Mouse (Mus musculus): ENCODE results near the gene Plekha6. TPM values are rescaled to one million over a fixed set of nuclear protein-coding genes. Genes with fewer than 3 reads are reported as not detected.
"Not testable (repeated sequence)": the region's sequence is repeated elsewhere in the genome, so short reads cannot be mapped to it uniquely, and the experiment has no call there.

The Plekha6 gene
- polyA plus RNA-seq, 1 experiment from 2014 or later = 12.5 TPM

GRCm38 (mm10) chr1:133328896-133329637, 165.1 kb downstream of the Plekha6 start:
- H3K27me3 ChIP-seq (ENCODE audit: low read depth, poor library complexity, severe bottlenecking) = peaks cover 71% of the 10 kb centered on the region
- peaks cover 34% of the 10 kb centered on the region for H3K4me1 ChIP-seq
- 8% methylated on average over 34 of the region's 34 CpGs for WGBS
- H3K27ac ChIP-seq (replicated peaks) = peak overlapping the region; percentile 73
- H3K4me3 ChIP-seq = peak overlapping the region; percentile 52
- H3K9me3 ChIP-seq (replicated peaks) = no peaks in the 10 kb centered on the region; the same call in 1 of the 2 replicates
- peak; percentile 35 for DNase-seq (ENCODE audit: low spot score)
- H3K36me3 ChIP-seq = no peaks in the 10 kb centered on the region

GRCm38 (mm10) chr1:133329638-133329964, 165.6 kb downstream of the Plekha6 start:
- no peak for DNase-seq (ENCODE audit: low spot score)
- no peaks in the 10 kb centered on the region for H3K36me3 ChIP-seq
- peak overlapping the region; percentile 52 for H3K4me3 ChIP-seq
- peak overlapping the region; percentile 73 for H3K27ac ChIP-seq (replicated peaks)
- peaks cover 34% of the 10 kb centered on the region for H3K4me1 ChIP-seq
- H3K27me3 ChIP-seq (ENCODE audit: low read depth, poor library complexity, severe bottlenecking) = peaks cover 69% of the 10 kb centered on the region
- H3K9me3 ChIP-seq (replicated peaks) = no peaks in the 10 kb centered on the region; the same call in 1 of the 2 replicates
- 21% methylated on average over 7 of the region's 7 CpGs for WGBS

DNA sequence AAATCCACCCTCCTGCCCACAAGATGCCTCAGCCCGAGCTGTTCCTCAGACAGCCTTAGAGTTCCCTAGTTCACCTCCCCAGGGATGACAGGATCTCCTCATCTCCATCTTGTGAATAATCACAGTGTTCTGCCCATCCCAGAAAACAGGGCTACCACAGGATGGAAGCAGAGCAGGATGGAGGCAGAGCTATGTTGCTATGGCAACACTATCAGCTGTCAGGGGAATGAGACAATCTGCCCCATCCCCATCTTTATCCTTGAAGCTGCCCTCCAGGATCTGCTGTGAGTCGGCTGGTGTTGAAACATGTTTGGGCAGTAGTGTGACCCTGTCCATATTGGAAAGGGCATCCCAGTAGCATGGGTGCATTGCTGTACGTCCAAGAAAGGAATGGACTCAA, 167.1 kb downstream of the Plekha6 start:
- 46% methylated on average over 3 of the region's 3 CpGs for WGBS
- H3K27ac ChIP-seq (replicated peaks) = peak overlapping the region; percentile 23; the same call in 1 of the 2 replicates

GRCm38 (mm10) chr1:133332656-133333430, 168.8 kb downstream of the Plekha6 start:
- H3K27me3 ChIP-seq (ENCODE audit: low read depth, poor library complexity, severe bottlenecking) = peaks cover 52% of the 10 kb centered on the region

More for the DNA sequence above, 167.1 kb downstream of the Plekha6 start:
- Histone ChIP-seq H3K27me3 (ENCODE audit: low read depth, poor library complexity, severe bottlenecking) (peaks cover 64% of the 10 kb centered on the region), H3K4me3 (no peak overlapping the region), H3K4me1 (peaks cover 34% of the 10 kb centered on the region), H3K36me3 (no peaks in the 10 kb centered on the region), H3K9me3 (replicated peaks) (no peaks in the 10 kb centered on the region; the same call in 1 of the 2 replicates)
- DNase-seq (ENCODE audit: low spot score) = no peak

GRCm38 (mm10) chr1:133333937-133334336, 169.9 kb downstream of the Plekha6 start:
- H3K27ac ChIP-seq (replicated peaks) = no peak overlapping the region
- H3K27me3 ChIP-seq (ENCODE audit: low read depth, poor library complexity, severe bottlenecking) = peaks cover 41% of the 10 kb centered on the region
- H3K36me3 ChIP-seq = no peaks in the 10 kb centered on the region
- no peak for DNase-seq (ENCODE audit: low spot score)
- no peak overlapping the region for H3K4me3 ChIP-seq
- H3K9me3 ChIP-seq (replicated peaks) = no peaks in the 10 kb centered on the region; the same call in 1 of the 2 replicates
- H3K4me1 ChIP-seq = peaks cover 24% of the 10 kb centered on the region
- 65% methylated on average over 6 of the region's 6 CpGs for WGBS

More at GRCm38 (mm10) chr1:133332656-133333430, 168.8 kb downstream of the Plekha6 start:
- peaks cover 34% of the 10 kb centered on the region for H3K4me1 ChIP-seq
- no peak for DNase-seq (ENCODE audit: low spot score)
- 86% methylated on average over 11 of the region's 11 CpGs for WGBS
- no peaks in the 10 kb centered on the region; the same call in 1 of the 2 replicates for H3K9me3 ChIP-seq (replicated peaks)
- no peak overlapping the region for H3K4me3 ChIP-seq
- H3K36me3 ChIP-seq = no peaks in the 10 kb centered on the region
- H3K27ac ChIP-seq (replicated peaks) = no peak overlapping the region

- not testable (repeated sequence) for H3K27me3 ChIP-seq (ENCODE audit: low read depth, poor library complexity, severe bottlenecking); H3K36me3 ChIP-seq; H3K9me3 ChIP-seq (replicated peaks); H3K4me3 ChIP-seq; H3K4me1 ChIP-seq; DNase-seq (ENCODE audit: low spot score); H3K27ac ChIP-seq (replicated peaks)
- WGBS = 78% methylated on average over 1 of the region's 1 CpGs
Measured at GRCm38 (mm10) chr1:133340403-133340802, 176.4 kb downstream of the Plekha6 start.

GRCm38 (mm10) chr1:133344357-133344756, 180.3 kb downstream of the Plekha6 start:
- Histone ChIP-seq H3K36me3 (no peaks in the 10 kb centered on the region), H3K9me3 (replicated peaks) (no peaks in the 10 kb centered on the region), H3K4me3 (no peak overlapping the region), H3K27me3 (ENCODE audit: low read depth, poor library complexity, severe bottlenecking) (no peaks in the 10 kb centered on the region; the same call in 1 of the 2 replicates), H3K27ac (replicated peaks) (no peak overlapping the region), H3K4me1 (no peaks in the 10 kb centered on the region)
- WGBS = 90% methylated on average over 2 of the region's 2 CpGs
- DNase-seq (ENCODE audit: low spot score) = no peak

DNA sequence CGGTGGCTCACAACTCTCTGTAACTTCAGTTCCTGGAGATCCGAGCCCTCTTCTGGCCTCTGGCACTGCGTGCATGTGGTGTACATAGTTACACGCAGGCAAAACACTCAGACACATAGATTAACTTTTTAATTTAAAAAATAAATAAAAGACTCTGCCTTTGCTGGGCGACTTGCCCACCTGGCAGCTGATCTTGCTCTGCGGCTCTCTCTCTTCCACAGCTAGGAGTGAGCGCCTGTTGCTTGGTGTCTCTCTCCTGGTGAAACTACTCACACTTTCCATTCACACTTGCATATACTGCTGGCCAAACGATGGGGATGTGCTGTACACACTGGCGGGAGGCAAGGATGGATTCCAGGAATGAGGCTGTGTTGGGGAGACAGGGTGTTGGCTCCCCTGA, 182.5 kb downstream of the Plekha6 start:
- no peaks in the 10 kb centered on the region for H3K9me3 ChIP-seq (replicated peaks)
- DNase-seq (ENCODE audit: low spot score) = no peak
- 87% methylated on average over 9 of the region's 9 CpGs for WGBS
- H3K27ac ChIP-seq (replicated peaks) = no peak overlapping the region
- no peaks in the 10 kb centered on the region; the same call in 1 of the 2 replicates for H3K27me3 ChIP-seq (ENCODE audit: low read depth, poor library complexity, severe bottlenecking)
- H3K4me3 ChIP-seq = no peak overlapping the region
- H3K4me1 ChIP-seq = peaks cover 2% of the 10 kb centered on the region
- no peaks in the 10 kb centered on the region for H3K36me3 ChIP-seq

GRCm38 (mm10) chr1:133347226-133347625, 183.2 kb downstream of the Plekha6 start:
- Histone ChIP-seq H3K4me3 (no peak overlapping the region), H3K9me3 (replicated peaks) (no peaks in the 10 kb centered on the region), H3K27ac (replicated peaks) (no peak overlapping the region), H3K4me1 (peaks cover 9% of the 10 kb centered on the region), H3K27me3 (ENCODE audit: low read depth, poor library complexity, severe bottlenecking) (peaks cover 2% of the 10 kb centered on the region; the same call in 1 of the 2 replicates), H3K36me3 (no peaks in the 10 kb centered on the region)
- no peak for DNase-seq (ENCODE audit: low spot score)
- 86% methylated on average over 3 of the region's 3 CpGs for WGBS

DNA sequence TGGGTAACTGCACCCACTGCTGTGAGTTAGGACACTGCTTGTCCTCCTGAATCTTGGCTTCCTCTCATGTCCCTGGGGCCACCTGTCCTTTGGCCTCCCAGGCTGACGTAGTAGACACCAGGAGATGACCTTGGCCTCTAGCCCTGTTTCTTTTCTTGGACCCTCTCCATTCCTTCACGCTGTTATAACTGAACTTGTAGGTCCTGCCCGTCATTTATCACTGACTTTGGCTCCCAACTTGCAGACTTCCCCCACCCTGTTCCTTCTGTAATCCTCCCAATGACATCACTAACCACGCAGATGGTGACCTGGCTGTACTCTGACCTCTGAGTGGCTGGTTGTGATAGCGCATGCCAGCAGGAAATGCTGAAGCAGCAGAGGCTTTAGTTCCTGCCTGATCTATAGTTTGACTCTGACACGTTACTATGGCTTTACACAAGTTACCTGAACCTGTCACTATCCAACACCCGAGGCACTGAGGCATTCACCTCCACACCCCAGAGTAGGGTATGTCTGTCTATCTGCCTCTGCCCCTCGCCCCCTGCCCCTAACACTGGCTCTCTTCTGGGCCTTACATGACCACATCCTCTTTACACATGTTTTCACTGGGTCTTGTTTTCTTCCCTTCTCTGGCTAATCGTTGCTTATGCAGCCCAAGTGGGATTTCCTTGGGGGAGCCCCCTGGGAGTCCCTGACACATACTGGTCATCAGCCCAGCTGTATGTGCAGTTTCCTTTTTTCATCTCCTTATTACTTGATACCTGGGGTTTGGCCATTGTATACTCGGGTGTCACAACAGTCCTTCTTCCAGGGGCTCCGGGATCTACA, 183.9 kb downstream of the Plekha6 start:
- H3K4me1 ChIP-seq = peaks cover 11% of the 10 kb centered on the region
- 80% methylated on average over 11 of the region's 11 CpGs for WGBS
- no peak overlapping the region for H3K4me3 ChIP-seq
- peaks cover 9% of the 10 kb centered on the region; the same call in 1 of the 2 replicates for H3K27me3 ChIP-seq (ENCODE audit: low read depth, poor library complexity, severe bottlenecking)
- no peak overlapping the region for H3K27ac ChIP-seq (replicated peaks)
- no peaks in the 10 kb centered on the region for H3K9me3 ChIP-seq (replicated peaks)
- no peak for DNase-seq (ENCODE audit: low spot score)
- H3K36me3 ChIP-seq = no peaks in the 10 kb centered on the region

- 96% methylated on average over 1 of the region's 1 CpGs for WGBS
- Histone ChIP-seq H3K36me3 (no peaks in the 10 kb centered on the region), H3K4me1 (peaks cover 11% of the 10 kb centered on the region), H3K27ac (replicated peaks) (no peak within 1 kb of the TSS), H3K27me3 (ENCODE audit: low read depth, poor library complexity, severe bottlenecking) (peaks cover 27% of the 10 kb centered on the region), H3K4me3 (no peak within 1 kb of the TSS), H3K9me3 (replicated peaks) (no peaks in the 10 kb centered on the region)
- DNase-seq (ENCODE audit: low spot score) = no peak
Measured at GRCm38 (mm10) chr1:133350210-133350609, 186.2 kb downstream of the Plekha6 start, which contains the start of gene Ren1. Gene Ren1, plus strand, starts transcription at chr1:133350510.

- 50% methylated on average over 9 of the region's 9 CpGs for WGBS
- Histone ChIP-seq H3K4me1 (peaks cover 20% of the 10 kb centered on the region), H3K4me3 (no peak overlapping the region), H3K27ac (replicated peaks) (no peak overlapping the region), H3K36me3 (no peaks in the 10 kb centered on the region), H3K9me3 (replicated peaks) (no peaks in the 10 kb centered on the region), H3K27me3 (ENCODE audit: low read depth, poor library complexity, severe bottlenecking) (peaks cover 42% of the 10 kb centered on the region)
- no peak for DNase-seq (ENCODE audit: low spot score)
Measured at GRCm38 (mm10) chr1:133351762-133352161, 187.8 kb downstream of the Plekha6 start.

All from midbrain, embryonic 10.5 days (tissue).